Mouse (Mus musculus) G1E-ER4 (cell line): ENCODE data around the gene Knl1. TPM values are rescaled to one million over a fixed set of nuclear protein-coding genes. Genes with fewer than 3 reads are reported as not detected.

ENCODE experiments used
- GATA1 ChIP-seq: IDR thresholded peaks from one replicate; pipeline ENCODE4 v1.8.0; 2012; ENCODE audit warnings: low read length, inconsistent platforms
- polyA plus RNA-seq: library from polyadenylated mRNA; stranded (reverse); fragments of >175 nt; gene quantifications from 2 replicates; pipeline ENCODE4 v1.2.3, GENCODE M21; 2012

Knl1 gene
- polyA plus RNA-seq, 1 experiment = 12.1 TPM

DNA sequence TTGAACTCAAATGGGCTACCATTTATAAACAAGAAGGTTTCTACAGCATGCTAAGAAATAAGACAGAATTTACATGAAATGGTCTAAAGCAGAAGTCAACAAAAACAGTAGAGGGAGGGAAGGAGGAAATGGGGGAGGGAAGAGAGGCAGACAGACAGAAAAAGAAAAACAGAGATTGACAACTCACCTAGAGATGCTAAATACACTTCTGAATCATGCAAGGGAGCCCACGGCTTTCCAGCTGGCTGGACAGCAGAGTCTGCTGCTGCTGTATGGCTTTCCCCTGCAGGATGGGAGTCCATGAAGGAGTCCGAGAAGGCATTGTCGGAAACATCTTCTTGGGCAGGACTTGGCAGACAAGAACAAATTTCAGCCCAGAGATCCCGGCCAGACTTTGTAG, 20.0 kb upstream of the Knl1 start:
- no peak for TF ChIP-seq GATA1

- TF ChIP-seq GATA1 = no peak
Measured at GRCm38 (mm10) chr2:119028941-119029551, 17.9 kb upstream of the Knl1 start, which contains the start of gene Ccdc32. Gene Ccdc32 (minus strand): TSS chr2:119029393.

GRCm38 (mm10) chr2:119032191-119032590, 14.7 kb upstream of the Knl1 start:
- no peak for TF ChIP-seq GATA1

GRCm38 (mm10) chr2:119034656-119035396, 12.1 kb upstream of the Knl1 start, which contains the start of gene Rpusd2:
Gene Rpusd2 (plus strand): TSS chr2:119034790.
- TF ChIP-seq GATA1 = no peak

- TF ChIP-seq GATA1 = no peak
Measured at GRCm38 (mm10) chr2:119035397-119035745, 11.5 kb upstream of the Knl1 start.

GRCm38 (mm10) chr2:119040882-119041281, 6.0 kb upstream of the Knl1 start:
- TF ChIP-seq GATA1 = no peak

DNA sequence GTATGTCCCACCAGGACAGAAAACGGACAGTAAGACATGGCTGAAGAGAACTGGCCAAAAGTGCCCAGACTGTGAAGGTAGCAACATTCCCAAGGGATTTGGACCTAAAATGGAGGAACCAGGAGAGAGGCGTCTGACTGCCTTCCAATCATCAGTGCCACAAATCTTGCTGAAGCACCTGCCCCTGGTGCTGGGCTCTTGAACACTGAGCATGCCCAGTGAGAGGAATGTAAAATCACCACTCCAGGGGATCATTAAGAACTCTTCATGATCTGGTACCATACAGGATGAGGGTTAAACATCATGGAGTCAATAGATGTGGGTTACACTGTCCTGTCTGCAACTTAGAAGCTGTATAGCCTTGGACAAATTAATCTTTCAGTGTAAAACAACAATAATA, 1.8 kb upstream of the Knl1 start:
- no peak for TF ChIP-seq GATA1

- no peak for TF ChIP-seq GATA1
Measured at GRCm38 (mm10) chr2:119047849-119048248, 930 bp downstream of the Knl1 start.

- TF ChIP-seq GATA1 = no peak
Measured at GRCm38 (mm10) chr2:119050132-119050650, 3.3 kb downstream of the Knl1 start.

DNA sequence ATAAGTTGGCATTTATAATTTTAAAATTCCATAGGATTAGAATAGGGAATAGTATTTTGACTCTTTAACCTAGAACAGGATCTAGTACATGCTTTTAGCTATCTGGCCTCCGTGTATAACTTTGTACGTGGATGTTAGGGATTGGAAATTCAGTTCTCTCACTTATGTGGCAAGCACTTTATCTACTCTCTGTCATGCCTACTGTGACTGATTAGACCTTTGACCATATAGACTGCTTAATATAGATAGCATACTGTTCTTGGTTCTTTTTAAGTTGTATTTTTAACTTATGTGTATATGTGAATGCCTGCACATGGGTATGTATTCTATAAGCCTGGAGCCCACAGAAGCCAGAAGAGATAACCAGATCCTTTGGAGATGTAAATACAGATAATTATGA, 13.2 kb downstream of the Knl1 start:
- no peak for TF ChIP-seq GATA1

DNA sequence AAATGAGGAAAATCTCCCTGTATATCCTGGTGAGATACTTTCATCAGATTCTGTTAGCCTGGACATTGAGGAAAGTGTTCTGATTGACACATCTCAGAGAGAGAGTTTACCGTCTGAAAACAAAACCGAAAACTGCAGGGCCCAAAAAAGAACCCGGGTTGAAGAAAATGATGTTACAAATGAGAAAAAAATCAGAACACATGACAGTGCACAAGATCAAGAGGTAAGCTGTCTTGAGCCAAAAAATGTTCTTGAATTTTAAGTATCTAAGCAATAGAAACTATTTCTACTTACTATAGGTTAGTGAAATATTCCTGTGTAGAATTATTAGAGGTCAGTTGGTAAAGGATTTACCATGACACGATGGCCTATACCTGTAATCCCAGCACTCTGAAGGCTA, 25.5 kb downstream of the Knl1 start:
- no peak for TF ChIP-seq GATA1

GRCm38 (mm10) chr2:119086156-119086555, 39.2 kb downstream of the Knl1 start:
- TF ChIP-seq GATA1 = no peak

DNA sequence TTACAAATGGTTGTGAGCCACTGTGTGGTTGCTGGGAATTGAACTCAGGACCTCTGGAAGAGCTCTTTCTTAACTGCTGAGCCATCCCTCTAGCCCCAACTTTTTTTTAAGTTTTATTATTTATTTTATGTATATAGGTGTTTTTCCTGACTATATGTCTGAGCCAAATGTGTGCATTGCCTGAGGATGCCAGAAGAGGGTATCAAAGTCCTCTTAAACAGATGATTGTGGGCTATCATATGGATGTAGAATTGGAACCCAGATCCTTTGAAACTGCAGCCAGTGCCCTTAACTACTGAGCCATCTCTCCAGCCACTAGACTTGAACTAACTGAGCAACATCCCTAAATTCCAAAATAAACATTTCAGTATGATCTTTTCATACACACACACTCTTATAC, 54.6 kb downstream of the Knl1 start:
- TF ChIP-seq GATA1 = no peak

DNA sequence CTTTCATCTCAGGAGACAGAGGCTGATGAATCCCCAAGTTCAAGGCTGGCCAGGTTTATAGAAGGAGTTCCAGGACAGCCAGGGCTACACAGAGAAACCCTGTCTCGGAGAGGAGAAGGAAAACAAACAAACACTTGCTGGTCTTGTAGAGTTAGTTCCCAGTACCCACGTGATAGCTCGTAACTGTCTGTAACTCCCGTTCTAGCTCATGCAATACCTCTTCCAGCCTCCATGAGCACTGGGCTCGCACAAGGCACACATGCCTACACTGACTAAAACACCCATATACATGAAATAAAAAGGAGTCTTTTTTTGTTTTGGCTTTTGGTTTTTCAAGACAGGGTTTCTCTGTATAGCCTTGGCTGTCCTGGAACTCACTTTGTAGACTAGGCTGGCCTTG, 59.7 kb downstream of the Knl1 start:
- TF ChIP-seq GATA1 = no peak

DNA sequence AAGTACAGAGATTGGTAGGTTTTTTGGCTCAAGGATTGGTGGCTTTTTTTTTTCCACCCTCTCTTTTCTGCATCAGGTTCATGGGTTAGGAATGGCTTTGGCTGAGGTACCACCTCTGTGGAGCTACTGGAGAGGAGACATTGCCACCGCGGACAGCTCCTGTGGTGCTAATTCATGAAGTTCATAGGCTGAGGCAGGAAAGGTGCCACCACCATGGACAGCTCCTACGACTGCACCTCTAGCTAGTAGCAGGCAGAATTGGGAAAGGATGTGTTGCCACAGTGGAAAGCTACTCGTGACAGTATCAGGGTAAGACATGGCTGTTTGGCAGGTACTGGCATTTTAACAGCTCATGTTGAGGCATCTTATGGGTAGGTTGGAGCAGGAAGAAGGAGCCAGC, 61.6 kb downstream of the Knl1 start:
- TF ChIP-seq GATA1 = no peak

- no peak for TF ChIP-seq GATA1
Measured at GRCm38 (mm10) chr2:119111060-119111459, 64.1 kb downstream of the Knl1 start.
